Mouse (Mus musculus) heart, embryonic 14.5 days (tissue): ENCODE data around the gene Rbpj. TPM values are rescaled to one million over a fixed set of nuclear protein-coding genes. Genes with fewer than 3 reads are reported as not detected.

Source experiments
- ATAC-seq: fragments of 200-750 bp; cut with Nextera tagmentation; 2 replicates; pipeline ENCODE4 v1.8.0; 2017; ENCODE audit warnings: low read depth, moderate TSS enrichment; ENCODE audit not compliant: insufficient number of reproducible peaks, insufficient read depth, low FRiP score
- H3K27ac ChIP-seq, 2 experiments: fragments of 200-500 bp in 1 of 2; fragments of 300-500 bp in 1 of 2; sonication (generic) in 1 of 2; replicated peaks in 1 of 2; 2 replicates each; pipeline ENCODE4 v1.5.1; 2012 to 2014; ENCODE audit warnings: low read depth in 2 of 2, low read length in 2 of 2, control low read depth in 1 of 2, mild to moderate bottlenecking in 1 of 2, mixed read lengths in 1 of 2; ENCODE audit not compliant: control insufficient read depth in 1 of 2, insufficient read depth in 1 of 2
- H3K27me3 ChIP-seq: fragments of 300-500 bp; sonication (generic); 2 replicates; pipeline ENCODE4 v1.6.1; 2014; ENCODE audit warnings: mild to moderate bottlenecking, low read length, control low read depth; ENCODE audit not compliant: control insufficient read depth, insufficient read depth
- H3K36me3 ChIP-seq: fragments of 300-500 bp; sonication (generic); 2 replicates; pipeline ENCODE4 v1.6.1; 2014; ENCODE audit warnings: mild to moderate bottlenecking, control low read depth, low read length, mixed read lengths; ENCODE audit not compliant: control insufficient read depth, insufficient read depth
- H3K4me1 ChIP-seq, 2 experiments: fragments of 200-500 bp in 1 of 2; fragments of 300-500 bp in 1 of 2; sonication (generic) in 1 of 2; 2 replicates each; pipeline ENCODE4 v1.6.1; 2012 to 2014; ENCODE audit warnings: low read length in 2 of 2, control low read depth in 1 of 2, mixed read lengths in 1 of 2; ENCODE audit not compliant: control insufficient read depth in 2 of 2, insufficient read depth in 2 of 2
- H3K4me2 ChIP-seq: fragments of 300-500 bp; sonication (generic); 2 replicates; pipeline ENCODE4 v1.6.1; 2014; ENCODE audit warnings: mild to moderate bottlenecking, low read length
- H3K4me3 ChIP-seq, 2 experiments: fragments of 200-500 bp in 1 of 2; fragments of 300-500 bp in 1 of 2; sonication (generic) in 1 of 2; 2 replicates each; pipeline ENCODE4 v1.5.1; 2012 to 2014; ENCODE audit warnings: low read length in 2 of 2, mild to moderate bottlenecking in 2 of 2, control low read depth in 1 of 2, low read depth in 1 of 2, moderate library complexity in 1 of 2; ENCODE audit not compliant: control insufficient read depth in 1 of 2, insufficient read depth in 1 of 2
- H3K9ac ChIP-seq: fragments of 300-500 bp; sonication (generic); 2 replicates; pipeline ENCODE4 v1.6.1; 2014; ENCODE audit warnings: mild to moderate bottlenecking, low read length
- H3K9me3 ChIP-seq: fragments of 300-500 bp; sonication (generic); 2 replicates; pipeline ENCODE4 v1.6.1; 2016; ENCODE audit warnings: low read length, control low read depth; ENCODE audit not compliant: control insufficient read depth
- WGBS: fragments of 180-500 bp; shearing (Covaris S2); extraction: QIAGEN DNeasy Blood & Tissue Kit; methylation state at CpG from one replicate; pipeline ENCODE4 v1.1.7; 2014; 5-methylcytosine and 5-hydroxymethylcytosine counted together
- polyA plus RNA-seq: library from polyadenylated mRNA; unstranded; fragments of >200 nt; fragmentation: Nextera tagmentation; extraction: Ambion mirVana; gene quantifications from 2 replicates; pipeline ENCODE4 v1.2.1, GENCODE M21; 2014

The Rbpj gene
- polyA plus RNA-seq, 1 experiment from 2014 or later = 24.1 TPM

- no peak overlapping the region for H3K4me2 ChIP-seq
- H3K4me3 ChIP-seq = no peak overlapping the region
- H3K36me3 ChIP-seq = no peaks in the 10 kb centered on the region
- H3K27ac ChIP-seq = no peak overlapping the region
- H3K4me1 ChIP-seq = 0 out of 4 replicates have a peak, but pooled peaks cover 0 to 4% of the 10 kb centered on the region in 2 experiments
- no peak overlapping the region for H3K9ac ChIP-seq
- WGBS = 91% methylated on average over 1 of the region's 1 CpGs
- H3K9me3 ChIP-seq = no peaks in the 10 kb centered on the region
- ATAC-seq = no peak
- no peaks in the 10 kb centered on the region for H3K27me3 ChIP-seq
These were observed 133.2 kb downstream of the Rbpj start for GRCm38 (mm10) chr5:53599116-53599515.

GRCm38 (mm10) chr5:53602194-53602593, 136.2 kb downstream of the Rbpj start:
- H3K9ac ChIP-seq = no peak overlapping the region
- H3K9me3 ChIP-seq = no peaks in the 10 kb centered on the region
- no peak overlapping the region for H3K27ac ChIP-seq
- H3K4me2 ChIP-seq = no peak overlapping the region
- 92% methylated on average over 8 of the region's 8 CpGs for WGBS
- no peak overlapping the region for H3K4me3 ChIP-seq
- H3K4me1 ChIP-seq = no peaks in the 10 kb centered on the region
- H3K27me3 ChIP-seq = no peaks in the 10 kb centered on the region
- no peaks in the 10 kb centered on the region for H3K36me3 ChIP-seq
- no peak for ATAC-seq

GRCm38 (mm10) chr5:53605450-53605849, 139.5 kb downstream of the Rbpj start:
- ATAC-seq = no peak
- WGBS = 68% methylated on average over 4 of the region's 4 CpGs
- H3K4me2 ChIP-seq = no peak overlapping the region
- no peaks in the 10 kb centered on the region for H3K36me3 ChIP-seq
- no peak overlapping the region for H3K27ac ChIP-seq
- H3K9ac ChIP-seq = no peak overlapping the region
- no peak overlapping the region for H3K4me3 ChIP-seq
- H3K4me1 ChIP-seq = peaks cover 0 to 6% of the 10 kb centered on the region in 2 experiments; a peak in 1 of 4 replicates
- H3K27me3 ChIP-seq = no peaks in the 10 kb centered on the region
- H3K9me3 ChIP-seq = no peaks in the 10 kb centered on the region

- no peak for ATAC-seq
- WGBS = 58% methylated on average over 9 of the region's 9 CpGs
- Histone ChIP-seq H3K9me3 (no peaks in the 10 kb centered on the region), H3K4me2 (peak overlapping the region; percentile 8; the same call in 1 of the 2 replicates), H3K27me3 (no peaks in the 10 kb centered on the region), H3K4me1 (peaks cover 0 to 6% of the 10 kb centered on the region in 2 experiments; a peak in 1 of 4 replicates), H3K4me3 (no peak overlapping the region), H3K36me3 (no peaks in the 10 kb centered on the region), H3K9ac (no peak overlapping the region), H3K27ac (0 out of 4 replicates have a peak overlapping the region, but pooled peaks of 1 of the 2 experiments have one; percentile 19)
These were observed 141.5 kb downstream of the Rbpj start for GRCm38 (mm10) chr5:53607230-53607996.

GRCm38 (mm10) chr5:53618844-53619243, 152.9 kb downstream of the Rbpj start:
- H3K9ac ChIP-seq = no peak overlapping the region
- H3K4me2 ChIP-seq = no peak overlapping the region
- WGBS = 78% methylated on average over 1 of the region's 1 CpGs
- H3K4me1 ChIP-seq = 0 out of 4 replicates have a peak, but pooled peaks cover 0 to 4% of the 10 kb centered on the region in 2 experiments
- H3K4me3 ChIP-seq = no peak overlapping the region
- H3K9me3 ChIP-seq = no peaks in the 10 kb centered on the region
- H3K36me3 ChIP-seq = no peaks in the 10 kb centered on the region
- ATAC-seq = no peak
- H3K27me3 ChIP-seq = no peaks in the 10 kb centered on the region
- no peak overlapping the region for H3K27ac ChIP-seq

GRCm38 (mm10) chr5:53632026-53632425, 166.1 kb downstream of the Rbpj start:
- WGBS = 41% methylated on average over 3 of the region's 3 CpGs
- ATAC-seq = no peak
- peaks cover 14% of the 10 kb centered on the region; the same call in 1 of the 2 replicates for H3K36me3 ChIP-seq

GRCm38 (mm10) chr5:53636795-53637194, 170.8 kb downstream of the Rbpj start:
- Histone ChIP-seq H3K4me2 (no peak overlapping the region), H3K4me1 (peaks cover 0 to 10% of the 10 kb centered on the region in 2 experiments; a peak in 2 of 4 replicates), H3K27me3 (no peaks in the 10 kb centered on the region), H3K9me3 (no peaks in the 10 kb centered on the region), H3K9ac (no peak overlapping the region), H3K27ac (no peak overlapping the region), H3K4me3 (no peak overlapping the region), H3K36me3 (no peaks in the 10 kb centered on the region)
- 42% methylated on average over 3 of the region's 3 CpGs for WGBS
- no peak for ATAC-seq

More at GRCm38 (mm10) chr5:53632026-53632425, 166.1 kb downstream of the Rbpj start:
- Histone ChIP-seq H3K4me1 (peaks cover 0 to 10% of the 10 kb centered on the region in 2 experiments; a peak in 2 of 4 replicates), H3K27ac (no peak overlapping the region), H3K9me3 (no peaks in the 10 kb centered on the region), H3K4me3 (no peak overlapping the region), H3K27me3 (no peaks in the 10 kb centered on the region), H3K4me2 (no peak overlapping the region), H3K9ac (no peak overlapping the region)
